In the genomic region with DNA sequence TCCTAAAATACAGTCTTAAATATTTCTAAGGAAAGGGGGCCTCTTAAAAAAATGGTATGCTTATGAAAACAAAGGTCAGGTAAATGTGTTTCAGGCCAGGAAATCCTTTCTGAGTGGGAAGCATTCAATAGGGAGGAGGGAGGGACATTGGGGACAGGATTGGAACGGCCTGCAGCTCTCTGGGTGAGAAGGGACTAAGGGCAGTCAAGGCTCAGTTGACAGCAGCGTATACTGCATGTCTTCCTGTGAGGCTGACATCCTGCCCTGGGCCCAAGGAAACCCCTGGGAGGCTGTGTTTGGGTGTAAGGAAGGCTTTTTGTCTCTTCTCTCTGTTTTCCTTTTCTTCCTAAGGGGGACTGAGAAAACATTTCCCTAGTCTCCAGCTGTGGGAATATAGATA, we compare ENCODE assay signal across 27 mouse cellular contexts.
DNase-seq lines count a peak whose midpoint lies in the region; ATAC-seq lines count a peak whose summit lies in the region.
"Had no signal": no experiment of that assay in that cellular context is flagged by ENCODE, and none has a peak within 500 bp of the region (broad histone marks: within the 10 kb centered on the region; RNA-seq: fewer than 3 reads in every experiment).

No protein-coding gene starts in this region.

- H3K9me3 ChIP-seq in hindbrain, embryonic 15.5 days: no peaks in the 10 kb centered on the region
- H3K9me3 ChIP-seq in hindbrain, embryonic 16.5 days (ENCODE audit: control insufficient read depth, low read length): no peaks in the 10 kb centered on the region
- H3K9me3 ChIP-seq: embryonic facial prominence, embryonic 12.5 days; hindbrain, embryonic 12.5 days; limb, embryonic 10.5 days; limb, embryonic 15.5 days; megakaryocyte, embryonic 14.5 days; midbrain, embryonic 12.5 days; neural tube, embryonic 13.5 days had no signal

- no peak for ATAC-seq in hindbrain, embryonic 15.5 days (ENCODE audit: low FRiP score, low read depth)
- ATAC-seq in hindbrain, embryonic 16.5 days: no peak
- ATAC-seq in monocyte, adult 5-6 weeks (replicated peaks; ENCODE audit: insufficient number of reproducible peaks, low FRiP score, low TSS enrichment, poor library complexity, severe bottlenecking): no peak
- ATAC-seq: forebrain, embryonic 14.5 days; intestine, postnatal 0 days had no signal

- peak; percentile 93 for DNase-seq in heart, adult 11 months
- DNase-seq in heart, postnatal 25 days (ENCODE audit: low spot score): no peak
- peak; percentile 19 for DNase-seq in lung, postnatal 10 days
- no peak for DNase-seq in lung, postnatal 4 days
- DNase-seq: adrenal gland, postnatal 10 days; cerebellum, adult 11 months; cerebellum, adult 9-10 months; cerebellum, postnatal 36 days; gastrocnemius, postnatal 25 days; kidney, adult 9 months; layer of hippocampus, adult 9-11 months; lung, adult 2 months; thymus, postnatal 4 days had no signal

- H3K4me1 ChIP-seq in hindbrain, embryonic 15.5 days (replicated peaks): no peaks in the 10 kb centered on the region
- no peaks in the 10 kb centered on the region for H3K4me1 ChIP-seq in hindbrain, embryonic 16.5 days (ENCODE audit: control insufficient read depth, insufficient read depth, low read depth, low read length)
- H3K4me1 ChIP-seq: embryonic facial prominence, embryonic 12.5 days; hindbrain, embryonic 12.5 days; limb, embryonic 10.5 days; midbrain, embryonic 12.5 days; neural tube, embryonic 13.5 days had no signal

- H3K36me3 ChIP-seq in hindbrain, embryonic 15.5 days: no peaks in the 10 kb centered on the region
- no peaks in the 10 kb centered on the region for H3K36me3 ChIP-seq in hindbrain, embryonic 16.5 days (ENCODE audit: control insufficient read depth, insufficient read depth, low read length)
- H3K36me3 ChIP-seq: embryonic facial prominence, embryonic 12.5 days; G1E; hindbrain, embryonic 12.5 days; limb, embryonic 10.5 days; limb, embryonic 15.5 days; midbrain, embryonic 12.5 days; neural tube, embryonic 13.5 days had no signal

- no peak overlapping the region for H3K4me2 ChIP-seq in hindbrain, embryonic 15.5 days
- H3K4me2 ChIP-seq in hindbrain, embryonic 16.5 days (ENCODE audit: low read length): no peak overlapping the region
- H3K4me2 ChIP-seq: embryonic facial prominence, embryonic 12.5 days; hindbrain, embryonic 12.5 days; limb, embryonic 15.5 days; midbrain, embryonic 12.5 days; neural tube, embryonic 13.5 days had no signal

- H3K4me3 ChIP-seq in hindbrain, embryonic 15.5 days: no peak overlapping the region
- no peak overlapping the region for H3K4me3 ChIP-seq in hindbrain, embryonic 16.5 days (ENCODE audit: low read length)
- H3K4me3 ChIP-seq: embryonic facial prominence, embryonic 12.5 days; hindbrain, embryonic 12.5 days; limb, embryonic 10.5 days; limb, embryonic 15.5 days; megakaryocyte, embryonic 14.5 days; midbrain, embryonic 12.5 days; neural tube, embryonic 13.5 days had no signal

- 59% methylated on average over 2 of the region's 2 CpGs for WGBS in hindbrain, embryonic 15.5 days
- WGBS in hindbrain, embryonic 16.5 days: 62% methylated on average over 2 of the region's 2 CpGs

- no peak overlapping the region for H3K9ac ChIP-seq in hindbrain, embryonic 15.5 days
- H3K9ac ChIP-seq in hindbrain, embryonic 16.5 days (ENCODE audit: low read depth, low read length): no peak overlapping the region
- H3K9ac ChIP-seq: embryonic facial prominence, embryonic 12.5 days; hindbrain, embryonic 12.5 days; limb, embryonic 15.5 days; liver, embryonic 14.5 days; midbrain, embryonic 12.5 days; neural tube, embryonic 13.5 days had no signal

- H3K27ac ChIP-seq in hindbrain, embryonic 15.5 days (replicated peaks): 0 out of 2 replicates have a peak overlapping the region, but pooled peaks have one; percentile 15
- no peak overlapping the region for H3K27ac ChIP-seq in hindbrain, embryonic 16.5 days (ENCODE audit: low read depth, low read length)
- H3K27ac ChIP-seq: embryonic facial prominence, embryonic 12.5 days; hindbrain, embryonic 12.5 days; limb, embryonic 10.5 days; limb, embryonic 15.5 days; liver, embryonic 14.5 days; midbrain, embryonic 12.5 days; neural tube, embryonic 13.5 days had no signal

- intact Hi-C loops in heart, postnatal 25 days (cut with DNase I): loop anchor here (5.0 kb wide), 1 partner anchor 54 kb away; no protein-coding TSS in a partner anchor

- no peaks in the 10 kb centered on the region for H3K27me3 ChIP-seq in hindbrain, embryonic 15.5 days
- no peaks in the 10 kb centered on the region for H3K27me3 ChIP-seq in hindbrain, embryonic 16.5 days (replicated peaks; ENCODE audit: control insufficient read depth, insufficient read depth, low read length)
- H3K27me3 ChIP-seq: embryonic facial prominence, embryonic 12.5 days; hindbrain, embryonic 12.5 days; limb, embryonic 15.5 days; megakaryocyte, embryonic 14.5 days; midbrain, embryonic 12.5 days; neural tube, embryonic 13.5 days had no signal

Comparison
In these comparisons a context has a peak if more than half of its experiments do, and no peak if none do; other contexts are left out.
1. DNase-seq: peak in heart, adult 11 months (single experiment) and lung, postnatal 10 days (single experiment); none in heart, postnatal 25 days (single experiment) and lung, postnatal 4 days (0 of 2).